Mouse (Mus musculus) spleen, postnatal 36 days (tissue): ENCODE results near the gene Cog6.
A peak's percentile ranks its signal among the peaks of the same experiment; 100 is the strongest.

Experiments used
- DNase-seq, 2 experiments: peaks; one replicate each; pipeline ENCODE4 v3.0.0; 2022; ENCODE audit warnings: low spot score in 2 of 2, mixed read lengths in 1 of 2

The Cog6 gene

DNA sequence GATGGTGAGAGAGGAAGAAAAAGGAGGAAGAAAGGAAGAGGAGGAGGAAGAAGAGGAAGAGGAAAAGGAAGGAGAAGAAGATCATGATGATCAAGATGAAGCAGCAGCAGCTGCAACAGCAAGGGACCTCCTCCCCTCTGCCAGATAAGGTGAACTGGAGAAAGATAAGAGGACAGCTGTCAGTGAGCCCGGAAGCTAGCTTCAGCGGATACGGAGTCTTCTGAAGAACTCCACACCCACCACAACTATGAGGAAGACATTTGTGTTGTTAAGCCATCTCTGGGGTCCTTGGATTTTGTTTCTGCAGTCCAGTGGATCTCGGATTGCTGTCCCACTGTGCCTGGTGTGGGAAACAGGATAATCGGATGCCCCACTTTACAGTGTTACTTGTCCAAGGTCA is 15.4 kb upstream of the Cog6 start:
- no peak for DNase-seq

- no peak for DNase-seq
Measured at GRCm38 (mm10) chr3:53031586-53031985, 14.5 kb upstream of the Cog6 start.

- DNase-seq = peak; percentile 25 to 47
Measured at GRCm38 (mm10) chr3:53029046-53029445, 12.0 kb upstream of the Cog6 start.

GRCm38 (mm10) chr3:53027333-53027732 is 10.3 kb upstream of the Cog6 start:
- DNase-seq = no peak

GRCm38 (mm10) chr3:53007411-53007810 is 9.6 kb downstream of the Cog6 start:
- DNase-seq = no peak

- peak in 1 of 2 experiments; percentile 17 for DNase-seq
Measured at GRCm38 (mm10) chr3:53004406-53005114, 12.5 kb downstream of the Cog6 start.

DNA sequence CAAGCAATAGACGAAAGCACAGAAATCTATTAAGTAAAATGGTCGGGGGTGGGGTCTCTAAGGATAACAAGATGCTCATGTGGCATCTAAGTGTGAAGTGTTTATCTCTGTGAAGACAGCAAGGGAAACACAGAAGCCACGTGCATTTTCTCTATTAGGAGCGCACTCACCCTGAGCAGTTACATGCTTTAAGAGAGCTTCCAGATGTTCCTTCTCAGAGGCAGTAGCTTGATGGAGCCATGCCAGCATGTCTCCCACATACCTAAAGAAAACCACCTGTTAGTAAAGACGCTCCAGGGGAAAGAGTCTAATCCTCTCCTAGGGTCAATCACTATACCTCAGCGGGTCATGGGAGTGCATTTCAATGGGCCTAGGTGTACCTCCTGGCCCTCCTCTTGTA is 15.0 kb downstream of the Cog6 start:
- DNase-seq = no peak

DNA sequence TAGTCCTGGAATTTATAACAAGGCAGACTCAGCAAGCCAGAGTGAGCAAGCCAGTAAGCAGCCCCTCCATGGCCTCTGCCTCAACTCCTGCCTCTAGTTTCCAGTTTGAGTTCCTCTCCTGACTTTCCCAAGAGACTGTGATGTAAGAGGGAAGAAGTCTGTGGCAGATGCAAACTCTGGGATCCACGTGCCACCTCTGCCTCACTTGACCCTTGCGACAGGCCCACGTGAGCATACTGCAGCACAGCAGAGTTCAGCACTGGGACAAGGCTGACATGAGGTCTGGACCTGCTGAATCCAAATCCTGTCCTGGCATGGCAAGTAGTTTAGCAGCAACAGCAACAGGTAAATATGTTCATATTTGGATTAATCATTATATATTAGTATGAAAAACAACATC is 17.0 kb downstream of the Cog6 start:
- DNase-seq = no peak

DNA sequence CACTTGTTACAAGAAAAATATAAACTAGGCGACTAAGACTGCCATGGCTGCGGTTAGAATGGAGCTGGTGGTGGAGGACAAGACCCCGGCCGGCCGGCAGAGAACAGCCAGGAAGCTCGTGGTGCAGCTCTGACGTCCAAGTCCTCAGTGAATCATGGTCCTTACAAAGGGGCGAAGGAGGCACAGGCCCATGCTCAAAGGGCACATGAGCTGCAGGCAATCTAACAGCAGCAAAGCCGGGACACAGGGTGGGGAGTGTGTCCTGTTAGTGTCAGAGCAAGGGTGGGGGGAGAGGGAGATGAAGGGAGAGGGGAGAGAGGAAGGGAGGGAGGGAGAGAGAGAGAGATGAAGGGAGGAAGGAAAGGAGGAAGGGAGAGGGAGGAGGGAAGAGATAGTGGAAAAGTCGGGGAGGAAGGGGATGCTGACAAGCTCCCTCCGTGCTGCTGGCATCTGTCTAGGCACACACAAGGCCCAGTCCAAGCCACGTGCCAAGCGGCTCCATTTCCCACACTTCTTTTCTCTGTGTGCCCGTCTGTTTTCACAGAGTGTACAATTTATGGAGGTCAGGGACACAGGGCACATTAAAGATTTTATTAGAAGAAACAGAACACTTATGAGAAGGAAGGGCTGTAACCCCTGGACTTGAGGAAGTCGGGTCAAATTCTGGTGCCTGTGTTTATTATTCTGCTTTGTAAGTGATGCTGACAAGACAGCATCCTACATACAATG is 17.9 kb downstream of the Cog6 start:
- no peak for DNase-seq

DNA sequence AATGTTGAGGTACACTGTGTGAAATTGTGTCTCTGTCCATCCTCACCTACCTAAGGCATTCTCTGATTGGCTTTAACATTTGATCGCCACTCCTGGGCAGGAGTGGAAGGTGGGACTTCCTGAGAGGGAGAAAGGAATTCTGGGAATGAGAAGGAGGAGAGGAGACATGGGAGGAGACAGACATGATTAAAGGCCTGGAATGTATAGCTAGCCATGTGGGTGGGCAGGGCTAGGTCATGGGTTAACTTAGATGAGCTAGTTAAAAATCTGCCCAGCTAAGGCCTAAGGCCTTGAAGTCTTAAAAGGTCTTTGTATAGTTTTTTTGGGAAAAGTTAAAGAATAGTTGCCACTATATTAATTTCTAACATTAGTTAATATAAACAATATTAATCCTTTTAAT is 19.7 kb downstream of the Cog6 start:
- DNase-seq = no peak

GRCm38 (mm10) chr3:52996635-52997034 is 20.4 kb downstream of the Cog6 start:
- DNase-seq = no peak

- DNase-seq = no peak
Measured at GRCm38 (mm10) chr3:52994666-52995065, 22.4 kb downstream of the Cog6 start.

GRCm38 (mm10) chr3:52993296-52993695 is 23.7 kb downstream of the Cog6 start:
- no peak for DNase-seq

- DNase-seq = no peak
Measured at GRCm38 (mm10) chr3:52990041-52990737, 26.8 kb downstream of the Cog6 start.

DNA sequence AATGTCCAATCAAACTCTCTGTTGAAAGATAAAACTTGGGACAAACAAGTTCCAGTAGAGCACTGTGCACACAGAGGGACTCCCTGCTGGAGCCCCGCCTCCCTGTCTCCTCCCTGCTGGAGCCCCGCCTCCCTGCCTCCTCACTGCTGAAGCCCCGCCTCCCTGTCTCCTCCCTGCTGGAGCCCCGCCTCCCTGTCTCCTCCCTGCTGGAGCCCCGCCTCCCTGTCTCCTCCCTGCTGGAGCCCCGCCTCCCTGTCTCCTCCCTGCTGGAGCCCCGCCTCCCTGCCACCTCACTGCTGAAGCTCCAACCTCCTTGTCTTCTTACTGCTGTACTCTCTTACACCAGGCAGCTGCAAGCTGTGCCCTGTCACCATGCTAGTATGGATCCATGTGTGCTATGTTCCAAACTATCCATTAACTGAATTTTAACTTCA is 31.5 kb downstream of the Cog6 start:
- peak; percentile 15 to 27 for DNase-seq

DNA sequence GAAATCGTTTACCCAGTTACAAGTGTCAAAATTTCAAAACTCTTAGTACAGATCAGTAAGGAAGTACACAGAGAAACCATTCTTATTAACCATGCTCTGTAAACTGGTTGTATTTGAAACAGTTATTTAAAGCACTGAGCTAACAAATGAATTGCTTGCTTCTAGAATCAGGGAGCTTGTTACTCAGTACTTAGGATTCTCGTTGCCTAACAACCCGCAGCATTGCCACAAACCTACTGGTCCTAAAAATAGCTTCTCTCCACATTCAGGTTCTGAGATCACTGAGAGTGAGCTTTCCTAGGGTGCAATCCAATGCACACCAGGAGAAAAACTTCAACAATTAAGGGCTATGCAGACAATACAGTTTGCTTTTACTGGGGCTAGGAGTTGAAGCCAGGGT is 33.3 kb downstream of the Cog6 start:
- no peak for DNase-seq

GRCm38 (mm10) chr3:52982993-52983392 is 34.0 kb downstream of the Cog6 start:
- DNase-seq = no peak

- peak; percentile 64 to 70 for DNase-seq
Measured at GRCm38 (mm10) chr3:52974674-52975556, 42.1 kb downstream of the Cog6 start.

GRCm38 (mm10) chr3:52972916-52973315 is 44.1 kb downstream of the Cog6 start:
- DNase-seq = no peak

DNA sequence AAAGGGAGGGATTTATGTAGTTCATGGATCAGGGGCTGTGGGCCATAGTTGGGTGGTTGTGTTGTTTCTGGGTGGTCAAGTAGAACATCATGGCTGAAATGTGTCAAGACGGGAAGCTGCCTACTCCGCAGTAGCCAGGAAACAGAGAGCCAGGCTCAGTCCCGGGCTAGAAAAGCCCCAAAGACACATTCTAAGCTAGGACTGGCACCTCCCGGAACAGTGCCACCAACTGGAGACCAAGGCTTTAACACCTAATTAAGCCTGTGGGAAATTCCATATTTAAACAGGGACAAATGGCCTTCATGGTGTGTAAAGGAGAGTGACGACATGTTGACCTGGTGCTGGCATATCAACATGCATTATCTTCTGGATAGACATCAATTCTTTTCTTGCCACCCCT is 50.0 kb downstream of the Cog6 start:
- no peak for DNase-seq

GRCm38 (mm10) chr3:52964206-52964605 is 52.8 kb downstream of the Cog6 start:
- no peak for DNase-seq

GRCm38 (mm10) chr3:52963441-52963840 is 53.6 kb downstream of the Cog6 start:
- no peak for DNase-seq
